Mouse (Mus musculus) E14TG2a.4 (cell line): ENCODE results near the gene Crx.

Source experiments
- CTCF ChIP-seq: conservative IDR thresholded peaks from 2 replicates; pipeline ENCODE4 v1.5.1; 2014; ENCODE audit warnings: low read length
- NANOG ChIP-seq: IDR thresholded peaks from 2 replicates; pipeline ENCODE4 v1.6.1; 2014; ENCODE audit warnings: borderline replicate concordance, low read length, mixed read lengths

GRCm38 (mm10) chr7:15879756-15880155, at the start of gene Crx:
- no peak for TF ChIP-seq NANOG
- TF ChIP-seq CTCF = no peak
